Mouse (Mus musculus) ES-Bruce4 (cell line): ENCODE data around the gene Vapb.

Source experiments
- CTCF ChIP-seq: IDR thresholded peaks from one replicate; pipeline ENCODE4 v1.8.1; 2011; ENCODE audit warnings: low read depth, low read length
- POLR2A ChIP-seq: IDR thresholded peaks from one replicate; pipeline ENCODE4 v1.8.1; 2011; ENCODE audit warnings: low read length; ENCODE audit not compliant: insufficient read depth

DNA sequence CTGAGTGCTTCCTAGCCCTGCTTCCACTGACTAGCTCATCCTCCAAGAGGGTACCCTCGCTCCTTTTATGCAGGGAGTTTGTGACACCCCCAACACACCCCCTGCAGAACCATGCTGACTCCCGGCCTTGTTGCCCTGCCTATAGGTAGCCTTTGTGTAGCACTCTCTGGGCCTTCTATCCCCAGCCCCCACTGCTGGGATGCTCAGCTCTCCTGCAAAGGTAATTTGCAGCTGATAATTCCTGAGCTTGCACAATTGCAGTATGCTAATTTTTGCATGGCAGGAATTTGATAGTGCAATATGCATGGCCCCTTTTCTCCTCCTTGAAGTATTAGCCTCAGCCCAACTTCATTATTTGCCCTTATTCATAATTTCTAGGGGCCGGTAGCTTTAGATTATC lies 38.2 kb downstream of the Vapb start:
- TF ChIP-seq CTCF (no peak), POLR2A (no peak)
